Mouse (Mus musculus): Measurements from ENCODE around the gene Ccdc117. TPM values are rescaled to one million over a fixed set of nuclear protein-coding genes. Genes with fewer than 3 reads are reported as not detected.

Ccdc117 gene
- polyA plus RNA-seq, 2 experiments, result 19.6 to 20.9 TPM

GRCm38 (mm10) chr11:5568082-5568481 lies 26.1 kb upstream of the Ccdc117 start:
- H3K4me3 ChIP-seq (replicated peaks; ENCODE audit: low read length), result no peak overlapping the region
- H3K36me3 ChIP-seq (ENCODE audit: control insufficient read depth, insufficient read depth, low read length), result no peaks in the 10 kb centered on the region
- H3K4me2 ChIP-seq (replicated peaks; ENCODE audit: low read depth, low read length, severe bottlenecking), result no peak overlapping the region
- no peak overlapping the region for H3K27ac ChIP-seq (replicated peaks; ENCODE audit: low read depth, low read length)
- TF ChIP-seq POLR2A (IDR thresholded peaks at IDR 0.05; ENCODE audit: borderline replicate concordance, extremely low read depth, insufficient read depth, insufficient read length), result no peak
- DNase-seq (ENCODE audit: low spot score) (no peak), ATAC-seq (ENCODE audit: low FRiP score, low read depth) (no peak)
- no peaks in the 10 kb centered on the region for H3K27me3 ChIP-seq (ENCODE audit: control insufficient read depth, insufficient read depth, low read length)
- 88% methylated on average over 5 of the region's 5 CpGs for WGBS
- no peaks in the 10 kb centered on the region for H3K9me3 ChIP-seq (ENCODE audit: control insufficient read depth, low read length)
- no peaks in the 10 kb centered on the region for H3K4me1 ChIP-seq (ENCODE audit: control insufficient read depth, insufficient read depth, low read length)
- H3K9ac ChIP-seq (ENCODE audit: low read depth, low read length, severe bottlenecking), result no peak overlapping the region

GRCm38 (mm10) chr11:5567654-5568053 lies 25.7 kb upstream of the Ccdc117 start:
- Histone ChIP-seq H3K4me1 (ENCODE audit: control insufficient read depth, insufficient read depth, low read length) (no peaks in the 10 kb centered on the region), H3K9me3 (ENCODE audit: control insufficient read depth, low read length) (no peaks in the 10 kb centered on the region), H3K4me3 (replicated peaks; ENCODE audit: low read length) (no peak overlapping the region), H3K27ac (replicated peaks; ENCODE audit: low read depth, low read length) (no peak overlapping the region), H3K4me2 (replicated peaks; ENCODE audit: low read depth, low read length, severe bottlenecking) (no peak overlapping the region), H3K9ac (ENCODE audit: low read depth, low read length, severe bottlenecking) (no peak overlapping the region), H3K36me3 (ENCODE audit: control insufficient read depth, insufficient read depth, low read length) (no peaks in the 10 kb centered on the region), H3K27me3 (ENCODE audit: control insufficient read depth, insufficient read depth, low read length) (no peaks in the 10 kb centered on the region)
- ATAC-seq (ENCODE audit: low FRiP score, low read depth), result no peak
- 98% methylated on average over 6 of the region's 6 CpGs for WGBS
- no peak for DNase-seq (ENCODE audit: low spot score)
- no peak for TF ChIP-seq POLR2A (IDR thresholded peaks at IDR 0.05; ENCODE audit: borderline replicate concordance, extremely low read depth, insufficient read depth, insufficient read length)

GRCm38 (mm10) chr11:5566506-5566905 lies 24.5 kb upstream of the Ccdc117 start:
- Histone ChIP-seq H3K4me1 (ENCODE audit: control insufficient read depth, insufficient read depth, low read length) (no peaks in the 10 kb centered on the region), H3K9ac (ENCODE audit: low read depth, low read length, severe bottlenecking) (no peak overlapping the region), H3K27me3 (ENCODE audit: control insufficient read depth, insufficient read depth, low read length) (no peaks in the 10 kb centered on the region), H3K4me3 (replicated peaks; ENCODE audit: low read length) (no peak overlapping the region), H3K27ac (replicated peaks; ENCODE audit: low read depth, low read length) (no peak overlapping the region), H3K4me2 (replicated peaks; ENCODE audit: low read depth, low read length, severe bottlenecking) (no peak overlapping the region), H3K36me3 (ENCODE audit: control insufficient read depth, insufficient read depth, low read length) (no peaks in the 10 kb centered on the region), H3K9me3 (ENCODE audit: control insufficient read depth, low read length) (no peaks in the 10 kb centered on the region)
- ATAC-seq (ENCODE audit: low FRiP score, low read depth), result no peak
- TF ChIP-seq POLR2A (IDR thresholded peaks at IDR 0.05; ENCODE audit: borderline replicate concordance, extremely low read depth, insufficient read depth, insufficient read length), result no peak
- WGBS, result 80% methylated on average over 2 of the region's 2 CpGs
- no peak for DNase-seq (ENCODE audit: low spot score)

GRCm38 (mm10) chr11:5565596-5565995 lies 23.6 kb upstream of the Ccdc117 start:
- no peaks in the 10 kb centered on the region for H3K27me3 ChIP-seq (ENCODE audit: control insufficient read depth, insufficient read depth, low read length)
- TF ChIP-seq POLR2A (IDR thresholded peaks at IDR 0.05; ENCODE audit: borderline replicate concordance, extremely low read depth, insufficient read depth, insufficient read length), result no peak
- no peaks in the 10 kb centered on the region for H3K4me1 ChIP-seq (ENCODE audit: control insufficient read depth, insufficient read depth, low read length)
- no peak overlapping the region for H3K27ac ChIP-seq (replicated peaks; ENCODE audit: low read depth, low read length)
- no peak overlapping the region for H3K4me2 ChIP-seq (replicated peaks; ENCODE audit: low read depth, low read length, severe bottlenecking)
- H3K36me3 ChIP-seq (ENCODE audit: control insufficient read depth, insufficient read depth, low read length), result no peaks in the 10 kb centered on the region
- DNase-seq (ENCODE audit: low spot score) (no peak), ATAC-seq (ENCODE audit: low FRiP score, low read depth) (no peak)
- no peak overlapping the region for H3K4me3 ChIP-seq (replicated peaks; ENCODE audit: low read length)
- no peak overlapping the region for H3K9ac ChIP-seq (ENCODE audit: low read depth, low read length, severe bottlenecking)
- WGBS, result 83% methylated on average over 3 of the region's 3 CpGs
- H3K9me3 ChIP-seq (ENCODE audit: control insufficient read depth, low read length), result no peaks in the 10 kb centered on the region

GRCm38 (mm10) chr11:5563898-5564297 lies 21.9 kb upstream of the Ccdc117 start:
- no peak for TF ChIP-seq POLR2A (IDR thresholded peaks at IDR 0.05; ENCODE audit: borderline replicate concordance, extremely low read depth, insufficient read depth, insufficient read length)
- no peak overlapping the region for H3K4me3 ChIP-seq (replicated peaks; ENCODE audit: low read length)
- 69% methylated on average over 6 of the region's 6 CpGs for WGBS
- DNase-seq (ENCODE audit: low spot score) (no peak), ATAC-seq (ENCODE audit: low FRiP score, low read depth) (no peak)
- H3K9me3 ChIP-seq (ENCODE audit: control insufficient read depth, low read length), result no peaks in the 10 kb centered on the region
- H3K4me1 ChIP-seq (ENCODE audit: control insufficient read depth, insufficient read depth, low read length), result no peaks in the 10 kb centered on the region
- no peak overlapping the region for H3K4me2 ChIP-seq (replicated peaks; ENCODE audit: low read depth, low read length, severe bottlenecking)
- H3K36me3 ChIP-seq (ENCODE audit: control insufficient read depth, insufficient read depth, low read length), result no peaks in the 10 kb centered on the region
- H3K27me3 ChIP-seq (ENCODE audit: control insufficient read depth, insufficient read depth, low read length), result no peaks in the 10 kb centered on the region
- H3K9ac ChIP-seq (ENCODE audit: low read depth, low read length, severe bottlenecking), result no peak overlapping the region
- no peak overlapping the region for H3K27ac ChIP-seq (replicated peaks; ENCODE audit: low read depth, low read length)

Data from limb, embryonic 14.5 days (tissue).